Mouse (Mus musculus): ENCODE data around the gene Grip2.

- TF ChIP-seq CTCF (IDR thresholded peaks at IDR 0.05; ENCODE audit: low read depth): no peak
- no peak for TF ChIP-seq EP300 (IDR thresholded peaks at IDR 0.05; ENCODE audit: low read depth)
These were observed 84.1 kb downstream of the Grip2 start for GRCm38 (mm10) chr6:91742995-91743394.
